Mouse (Mus musculus) liver, embryonic 14.5 days (tissue): Measurements from ENCODE around the gene Clpsl2. TPM values are rescaled to one million over a fixed set of nuclear protein-coding genes. Genes with fewer than 3 reads are reported as not detected.

ENCODE experiments used
- ATAC-seq: fragments of 200-750 bp; cut with Nextera tagmentation; 2 replicates; pipeline ENCODE4 v1.8.0; 2017; ENCODE audit warnings: moderate number of reproducible peaks, mild to moderate bottlenecking, moderate library complexity; ENCODE audit not compliant: insufficient read depth
- DNase-seq, 3 experiments: peaks; one replicate each; pipeline ENCODE4 v3.0.0-alpha.2; 2012 to 2013; ENCODE audit warnings: low read depth in 3 of 3, low spot score in 3 of 3
- H3K27ac ChIP-seq: fragments of 300-500 bp; sonication (generic); 2 replicates; pipeline ENCODE4 v1.5.1; 2014; ENCODE audit warnings: moderate library complexity, mild to moderate bottlenecking, control low read depth, inconsistent platforms
- H3K27me3 ChIP-seq: fragments of 300-500 bp; sonication (generic); 2 replicates; pipeline ENCODE4 v1.6.1; 2014; ENCODE audit warnings: mild to moderate bottlenecking, low read length, moderate library complexity; ENCODE audit not compliant: control insufficient read depth, insufficient read depth
- H3K36me3 ChIP-seq: fragments of 300-500 bp; sonication (generic); replicated peaks from 2 replicates; pipeline ENCODE4 v1.6.1; 2014; ENCODE audit warnings: low read depth; ENCODE audit not compliant: control insufficient read depth, insufficient read depth
- H3K4me1 ChIP-seq, 2 experiments: fragments of 200-500 bp in 1 of 2; fragments of 300-500 bp in 1 of 2; sonication (generic) in 1 of 2; replicated peaks; 2 replicates each; pipeline ENCODE4 v1.6.1; 2012 to 2014; ENCODE audit warnings: antibody characterized with exemption in 1 of 2, inconsistent platforms in 1 of 2, low read length in 1 of 2; ENCODE audit not compliant: control insufficient read depth in 2 of 2, insufficient read depth in 2 of 2
- H3K4me2 ChIP-seq: fragments of 300-500 bp; sonication (generic); 2 replicates; pipeline ENCODE4 v1.6.1; 2014; ENCODE audit warnings: low read depth, mild to moderate bottlenecking, control low read depth, moderate library complexity
- H3K4me3 ChIP-seq, 2 experiments: fragments of 200-500 bp in 1 of 2; fragments of 300-500 bp in 1 of 2; sonication (generic) in 1 of 2; 2 replicates each; pipeline ENCODE4 v1.5.1; 2012 to 2014; ENCODE audit warnings: low read depth in 2 of 2, low read length in 2 of 2, mild to moderate bottlenecking in 2 of 2, control low read depth in 1 of 2, inconsistent platforms in 1 of 2, moderate library complexity in 1 of 2; ENCODE audit not compliant: insufficient read depth in 1 of 2
- H3K9ac ChIP-seq: fragments of 300-500 bp; sonication (generic); replicated peaks from 2 replicates; pipeline ENCODE4 v1.6.1; 2014; ENCODE audit warnings: mild to moderate bottlenecking, control low read depth, moderate library complexity
- H3K9me3 ChIP-seq: fragments of 300-500 bp; sonication (generic); 2 replicates; pipeline ENCODE4 v1.6.1; 2016; ENCODE audit warnings: low read length, mixed read lengths; ENCODE audit not compliant: control insufficient read depth
- CTCF ChIP-seq: IDR thresholded peaks from 2 replicates; pipeline ENCODE4 v1.5.1; 2016; ENCODE audit warnings: antibody characterized with exemption, low read depth, control low read depth
- EP300 ChIP-seq: IDR thresholded peaks from 2 replicates; pipeline ENCODE4 v1.6.1; 2016; ENCODE audit warnings: antibody characterized with exemption, low read depth
- WGBS: fragments of 180-500 bp; shearing (Covaris S2); extraction: QIAGEN DNeasy Blood & Tissue Kit; methylation state at CpG from one replicate; pipeline ENCODE4 v1.1.7; 2014; ENCODE audit not compliant: insufficient replicate concordance; 5-methylcytosine and 5-hydroxymethylcytosine counted together
- polyA plus RNA-seq, 2 experiments: library from polyadenylated mRNA; depleted of rRNA in 1 of 2; stranded (reverse) in 1 of 2; unstranded in 1 of 2; fragments of >200 nt; fragmentation: Nextera tagmentation in 1 of 2; extraction: Ambion mirVana in 1 of 2; gene quantifications; 2 replicates each; pipeline versions ENCODE4 v1.2.1 to v1.2.3; 2012 to 2014

Gene Clpsl2
- polyA plus RNA-seq, 2 experiments = not detected

- no peak overlapping the region for H3K4me3 ChIP-seq
- ATAC-seq = no peak
- H3K27me3 ChIP-seq = peaks cover 13% of the 10 kb centered on the region
- H3K4me2 ChIP-seq = peak overlapping the region; percentile 62
- 53% methylated on average over 23 of the region's 23 CpGs for WGBS
- H3K27ac ChIP-seq = no peak overlapping the region
- no peaks in the 10 kb centered on the region for H3K9me3 ChIP-seq
- H3K9ac ChIP-seq = no peak overlapping the region
- no peak for DNase-seq
- H3K4me1 ChIP-seq = peaks cover 0 to 15% of the 10 kb centered on the region in 2 experiments; a peak in 2 of 4 replicates
- TF ChIP-seq CTCF = no peak
- TF ChIP-seq EP300 = no peak
- H3K36me3 ChIP-seq = no peaks in the 10 kb centered on the region
Observed at GRCm38 (mm10) chr17:28524009-28524695, 25.1 kb upstream of the Clpsl2 start.

DNA sequence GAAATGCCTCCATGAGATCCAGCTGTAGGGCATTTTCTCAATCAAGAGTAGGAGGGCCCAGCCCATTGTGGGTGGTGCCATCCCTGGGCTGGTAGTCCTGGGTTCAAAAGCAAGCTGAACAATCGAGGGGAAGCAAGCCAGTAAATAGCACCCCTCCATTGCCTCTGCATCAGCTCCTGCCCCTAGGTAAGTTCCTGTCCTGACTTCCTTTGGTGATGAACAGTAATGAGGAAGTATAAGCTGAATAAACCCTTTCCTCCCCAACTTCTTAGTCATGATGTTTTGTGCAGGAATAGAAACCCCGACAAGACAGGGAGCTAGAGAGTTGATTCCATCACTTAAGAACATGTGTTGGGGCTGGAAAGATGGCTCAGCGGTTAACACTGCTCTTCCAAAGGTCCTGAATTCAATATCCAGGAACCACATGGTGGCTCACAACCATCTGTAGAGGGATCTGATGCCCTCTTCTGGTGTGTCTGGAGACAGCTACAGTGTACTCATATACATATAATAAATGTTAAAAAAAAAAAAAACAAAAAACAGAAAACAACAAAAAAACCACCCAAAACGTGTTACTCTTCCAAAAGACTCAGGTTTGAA is 24.3 kb upstream of the Clpsl2 start:
- Histone ChIP-seq H3K27me3 (peaks cover 13% of the 10 kb centered on the region), H3K27ac (no peak overlapping the region), H3K9me3 (no peaks in the 10 kb centered on the region), H3K4me1 (peaks cover 0 to 15% of the 10 kb centered on the region in 2 experiments; a peak in 2 of 4 replicates), H3K4me3 (no peak overlapping the region), H3K36me3 (no peaks in the 10 kb centered on the region), H3K9ac (no peak overlapping the region), H3K4me2 (no peak overlapping the region)
- no peak for ATAC-seq
- WGBS = 39% methylated on average over 4 of the region's 4 CpGs
- TF ChIP-seq CTCF (no peak), EP300 (no peak)
- DNase-seq = no peak

DNA sequence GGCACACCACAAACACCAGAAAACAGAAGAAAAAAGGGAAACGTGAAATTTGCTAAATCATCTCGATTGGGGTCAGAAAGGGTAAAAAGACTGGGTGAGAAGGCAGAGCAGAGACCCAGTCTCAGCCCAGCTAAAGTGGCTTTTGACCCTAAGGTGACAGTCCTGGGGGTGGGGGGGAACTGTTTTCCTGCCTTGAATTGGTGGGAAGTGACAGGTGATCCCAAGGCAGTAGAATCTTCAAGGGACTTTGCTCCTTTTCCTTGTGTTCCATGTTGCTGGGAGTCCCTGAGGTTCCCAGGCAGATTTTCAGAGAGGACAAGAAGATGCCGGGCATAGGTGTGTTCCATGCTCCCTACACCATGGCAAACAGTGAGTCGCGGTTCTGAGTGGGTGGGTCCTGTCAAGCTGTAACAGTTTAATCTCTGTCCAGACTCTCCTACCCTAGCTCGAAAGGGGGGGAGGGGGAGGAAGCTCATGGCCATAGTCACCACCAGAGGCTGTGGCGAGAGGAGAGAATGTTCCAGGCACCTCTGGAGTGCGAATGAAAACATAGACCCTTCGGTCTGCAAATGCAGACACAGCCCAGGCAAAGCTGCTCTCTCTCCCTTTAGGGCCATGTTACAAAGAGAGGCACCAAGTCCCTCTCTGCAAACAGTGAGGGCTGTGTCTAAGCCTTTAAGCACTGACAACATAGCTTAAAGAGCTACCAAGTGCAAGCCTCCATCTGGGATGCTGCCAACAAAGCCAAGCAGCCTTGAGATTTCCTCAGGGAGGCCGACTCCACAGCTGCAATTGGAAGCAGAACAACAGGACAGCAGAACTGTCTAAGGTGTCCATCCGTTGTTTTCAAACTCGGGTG is 21.8 kb upstream of the Clpsl2 start:
- WGBS = 27% methylated on average over 12 of the region's 12 CpGs
- Histone ChIP-seq H3K27me3 (peaks cover 9% of the 10 kb centered on the region; the same call in 1 of the 2 replicates), H3K4me3 (0 out of 4 replicates have a peak overlapping the region, but pooled peaks of 1 of the 2 experiments have one; percentile 11), H3K4me2 (no peak overlapping the region), H3K36me3 (no peaks in the 10 kb centered on the region), H3K9ac (no peak overlapping the region), H3K27ac (no peak overlapping the region), H3K4me1 (peaks cover 0 to 12% of the 10 kb centered on the region in 2 experiments; a peak in 2 of 4 replicates), H3K9me3 (no peaks in the 10 kb centered on the region)
- TF ChIP-seq CTCF = no peak
- TF ChIP-seq EP300 = no peak
- no peak for ATAC-seq
- no peak for DNase-seq

- H3K27me3 ChIP-seq = peaks cover 6% of the 10 kb centered on the region; the same call in 1 of the 2 replicates
- no peaks in the 10 kb centered on the region for H3K9me3 ChIP-seq
- H3K9ac ChIP-seq = no peak overlapping the region
- DNase-seq (peak in 2 of 3 experiments; percentile 41 to 46), ATAC-seq (no peak)
- no peak for TF ChIP-seq EP300
- TF ChIP-seq CTCF = peak; percentile 96
- 1% methylated on average over 6 of the region's 6 CpGs for WGBS
- H3K4me2 ChIP-seq = no peak overlapping the region
- H3K4me3 ChIP-seq = 0 out of 4 replicates have a peak overlapping the region, but pooled peaks of 1 of the 2 experiments have one; percentile 11
- H3K4me1 ChIP-seq = peaks cover 0 to 12% of the 10 kb centered on the region in 2 experiments; a peak in 2 of 4 replicates
- H3K36me3 ChIP-seq = no peaks in the 10 kb centered on the region
- H3K27ac ChIP-seq = no peak overlapping the region
Observed at GRCm38 (mm10) chr17:28528043-28528351, 21.2 kb upstream of the Clpsl2 start.

DNA sequence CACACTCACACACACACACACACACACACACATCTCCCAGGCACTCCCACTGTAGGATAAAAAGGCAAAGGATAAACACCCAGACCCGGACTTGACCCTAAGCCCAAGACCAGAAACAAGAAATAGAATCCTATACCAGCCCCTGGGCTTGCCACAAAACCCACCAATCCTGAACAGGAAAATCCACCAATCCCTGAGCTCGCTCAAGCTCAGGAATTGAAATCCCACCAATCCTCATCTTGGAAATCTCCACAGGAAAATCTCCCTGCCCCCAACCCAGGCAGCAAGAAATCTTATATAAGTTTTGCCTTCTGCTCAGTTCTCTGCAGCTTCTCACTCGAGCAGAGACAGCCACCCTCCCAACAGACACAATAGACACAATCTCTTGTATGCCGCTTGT is 20.1 kb upstream of the Clpsl2 start:
- no peak overlapping the region for H3K9ac ChIP-seq
- no peaks in the 10 kb centered on the region for H3K9me3 ChIP-seq
- peaks cover 0 to 9% of the 10 kb centered on the region in 2 experiments; a peak in 1 of 4 replicates for H3K4me1 ChIP-seq
- 58% methylated on average over 4 of the region's 4 CpGs for WGBS
- no peak overlapping the region for H3K4me3 ChIP-seq
- TF ChIP-seq EP300 (no peak), CTCF (no peak)
- no peaks in the 10 kb centered on the region for H3K36me3 ChIP-seq
- DNase-seq (no peak), ATAC-seq (no peak)
- no peaks in the 10 kb centered on the region for H3K27me3 ChIP-seq
- no peak overlapping the region for H3K4me2 ChIP-seq
- H3K27ac ChIP-seq = no peak overlapping the region
